ENCODE assay signal across 9 mouse cellular contexts in genomic region chr9:69092119-69093013, GRCm38 (mm10).
A peak's percentile ranks its signal among the peaks of the same experiment; 100 is the strongest.
DNase-seq lines count a peak whose midpoint lies in the region; ATAC-seq and TF ChIP-seq lines count a peak whose summit lies in the region.
"Had no signal": no experiment of that assay in that cellular context is flagged by ENCODE, and none has a peak within 500 bp of the region (broad histone marks: within the 10 kb centered on the region; RNA-seq: fewer than 3 reads in every experiment).

No protein-coding gene starts in this region.

- WGBS in hindbrain, embryonic 13.5 days: 67% methylated on average over 15 of the region's 15 CpGs
- 68% methylated on average over 15 of the region's 15 CpGs for WGBS in hindbrain, embryonic 12.5 days
- WGBS in cerebellum, adult 2 months: 28% methylated on average over 15 of the region's 15 CpGs
- WGBS in kidney, adult 2 months: 41% methylated on average over 15 of the region's 15 CpGs
- WGBS in limb, embryonic 10.5 days: 65% methylated on average over 15 of the region's 15 CpGs

- no peaks in the 10 kb centered on the region for H3K36me3 ChIP-seq in hindbrain, embryonic 13.5 days
- H3K36me3 ChIP-seq in hindbrain, embryonic 12.5 days: no peaks in the 10 kb centered on the region
- no peaks in the 10 kb centered on the region for H3K36me3 ChIP-seq in kidney, adult 2 months (ENCODE audit: control insufficient read depth, insufficient read depth, low read length)
- no peaks in the 10 kb centered on the region for H3K36me3 ChIP-seq in limb, embryonic 10.5 days

- 0 out of 2 replicates have a peak, but pooled peaks cover 12% of the 10 kb centered on the region for H3K27me3 ChIP-seq in hindbrain, embryonic 13.5 days
- H3K27me3 ChIP-seq in hindbrain, embryonic 12.5 days: peaks cover 3% of the 10 kb centered on the region; the same call in 1 of the 2 replicates
- no peaks in the 10 kb centered on the region for H3K27me3 ChIP-seq in cerebellum, adult 2 months (ENCODE audit: control insufficient read depth, insufficient read depth, low read length)
- no peaks in the 10 kb centered on the region for H3K27me3 ChIP-seq in kidney, adult 2 months (replicated peaks; ENCODE audit: control insufficient read depth, insufficient read depth, low read length)
- H3K27me3 ChIP-seq in limb, embryonic 10.5 days (ENCODE audit: low read depth, poor library complexity, severe bottlenecking): no peaks in the 10 kb centered on the region; the same call in 1 of the 2 replicates
- H3K27me3 ChIP-seq: CH12.LX had no signal

- no peak overlapping the region for H3K9ac ChIP-seq in hindbrain, embryonic 13.5 days
- H3K9ac ChIP-seq in hindbrain, embryonic 12.5 days: no peak overlapping the region

- peak; percentile 95 to 98 for DNase-seq in cerebellum, adult 2 months
- peak; percentile 96 for DNase-seq in gastrocnemius, postnatal 25 days
- DNase-seq in kidney, adult 2 months: peak; percentile 95
- no peak for DNase-seq in limb, embryonic 10.5 days (ENCODE audit: low spot score)
- peak; percentile 87 for DNase-seq in ovary, postnatal 14 days (ENCODE audit: low spot score)
- DNase-seq in urinary bladder, postnatal 36 days (ENCODE audit: low spot score in 2 of 2): peak; percentile 81 to 93

- H3K4me1 ChIP-seq in hindbrain, embryonic 13.5 days (replicated peaks): peaks cover 13% of the 10 kb centered on the region
- H3K4me1 ChIP-seq in hindbrain, embryonic 12.5 days: peaks cover 7% of the 10 kb centered on the region; the same call in 1 of the 2 replicates
- peaks cover 21% of the 10 kb centered on the region; the same call in 1 of the 2 replicates for H3K4me1 ChIP-seq in cerebellum, adult 2 months (ENCODE audit: control insufficient read depth, insufficient read depth, low read length)
- peaks cover 8% of the 10 kb centered on the region; the same call in 1 of the 2 replicates for H3K4me1 ChIP-seq in kidney, adult 2 months (ENCODE audit: control insufficient read depth, insufficient read depth, low read length)
- peaks cover 11% of the 10 kb centered on the region for H3K4me1 ChIP-seq in limb, embryonic 10.5 days

- H3K9me3 ChIP-seq in hindbrain, embryonic 13.5 days: no peaks in the 10 kb centered on the region
- no peaks in the 10 kb centered on the region for H3K9me3 ChIP-seq in hindbrain, embryonic 12.5 days (replicated peaks)
- no peaks in the 10 kb centered on the region for H3K9me3 ChIP-seq in limb, embryonic 10.5 days (replicated peaks)

- no peak for ATAC-seq in hindbrain, embryonic 13.5 days (ENCODE audit: low FRiP score)
- no peak for ATAC-seq in hindbrain, embryonic 12.5 days (ENCODE audit: low FRiP score)

- TF ChIP-seq CTCF in cerebellum, adult 2 months (IDR thresholded peaks at IDR 0.05; ENCODE audit: borderline replicate concordance, insufficient read depth, low read depth, low read length): no peak
- TF ChIP-seq CTCF in kidney, adult 2 months (conservative IDR thresholded peaks at IDR 0.05; ENCODE audit: insufficient read depth, insufficient read length, low read depth, low read length): no peak

- H3K4me2 ChIP-seq in hindbrain, embryonic 13.5 days: no peak overlapping the region
- no peak overlapping the region for H3K4me2 ChIP-seq in hindbrain, embryonic 12.5 days (replicated peaks)

- H3K4me3 ChIP-seq in hindbrain, embryonic 13.5 days: no peak overlapping the region
- H3K4me3 ChIP-seq in hindbrain, embryonic 12.5 days: no peak overlapping the region
- no peak overlapping the region for H3K4me3 ChIP-seq in cerebellum, adult 2 months (replicated peaks; ENCODE audit: insufficient read depth, low read depth, low read length)
- H3K4me3 ChIP-seq in kidney, adult 2 months (ENCODE audit: insufficient read depth, low read depth, low read length): no peak overlapping the region
- H3K4me3 ChIP-seq in limb, embryonic 10.5 days: no peak overlapping the region

- peak; percentile 53; the same call in 1 of the 2 replicates for TF ChIP-seq POLR2A in cerebellum, adult 2 months (IDR thresholded peaks at IDR 0.05; ENCODE audit: borderline replicate concordance, insufficient read depth, low read length)
- no peak for TF ChIP-seq POLR2A in kidney, adult 2 months (IDR thresholded peaks at IDR 0.05; ENCODE audit: low read depth, low read length)

- H3K27ac ChIP-seq in hindbrain, embryonic 13.5 days: 0 out of 2 replicates have a peak overlapping the region, but pooled peaks have one; percentile 18
- H3K27ac ChIP-seq in hindbrain, embryonic 12.5 days: no peak overlapping the region
- H3K27ac ChIP-seq in cerebellum, adult 2 months (ENCODE audit: insufficient read depth, low read length): peak overlapping the region; percentile 90
- H3K27ac ChIP-seq in kidney, adult 2 months (ENCODE audit: insufficient read depth, low read depth, low read length): peak overlapping the region; percentile 79
- peak overlapping the region; percentile 15; the same call in 1 of the 2 replicates for H3K27ac ChIP-seq in limb, embryonic 10.5 days
